Mouse (Mus musculus): Measurements from ENCODE around the gene Cenpx.
"Not testable (repeated sequence)": the region's sequence is repeated elsewhere in the genome, so short reads cannot be mapped to it uniquely, and the experiment has no call there.

The Cenpx gene

GRCm38 (mm10) chr11:120713580-120714518 is at the start of gene Cenpx, which contains the start of gene Lrrc45:
Gene Cenpx (minus strand): TSS chr11:120713738.
Gene Lrrc45 (plus strand): TSS chr11:120713925.
- DNase-seq (ENCODE audit: extremely low spot score, low read depth, low spot score): peak; percentile 96

DNA sequence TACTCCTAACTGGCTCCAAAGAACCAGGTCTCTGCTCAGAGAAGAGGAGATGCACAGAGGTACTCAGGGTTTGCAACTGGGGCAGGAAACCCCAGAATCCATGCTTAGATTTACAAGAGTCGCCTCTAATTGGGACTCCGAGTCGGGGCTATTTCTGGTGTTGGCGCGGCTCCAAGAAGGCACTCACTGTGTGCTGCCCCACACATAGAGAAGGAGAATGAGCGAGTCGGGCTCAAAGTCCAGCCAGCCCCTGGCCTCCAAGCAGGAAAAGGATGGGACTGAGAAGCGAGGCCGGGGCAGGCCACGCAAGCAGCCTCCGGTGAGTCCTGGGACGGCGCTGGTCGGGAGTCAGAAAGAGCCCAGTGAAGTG is 49.1 kb upstream of the Cenpx start, which contains the start of gene Hmga1b:
Gene Hmga1b (plus strand): TSS at position 123 of the 370 bp plus-strand sequence.
- DNase-seq (ENCODE audit: extremely low spot score, low read depth, low spot score): not testable (repeated sequence)

- no peak for DNase-seq (ENCODE audit: extremely low spot score, low read depth, low spot score)
Measured at GRCm38 (mm10) chr11:120761811-120762671, 48.5 kb upstream of the Cenpx start.

DNA sequence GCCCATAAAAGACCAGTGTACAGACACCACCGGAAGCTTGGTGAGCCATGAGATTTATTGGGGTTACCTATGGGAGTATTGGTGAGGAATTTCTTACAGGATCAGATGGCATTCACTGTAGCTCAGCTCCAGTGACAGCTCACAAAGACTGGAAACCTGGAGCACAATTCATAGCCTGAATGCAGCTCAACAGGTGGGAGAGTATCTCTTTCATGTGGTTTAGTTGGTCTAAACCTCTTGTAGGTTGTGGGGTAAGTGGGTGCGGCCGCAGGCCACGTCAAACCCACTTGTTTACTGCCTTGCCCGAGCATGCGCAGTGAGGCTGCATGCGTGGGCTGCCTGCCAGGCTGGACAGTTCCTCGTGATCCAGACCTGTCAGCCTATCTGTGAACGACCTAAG is 46.7 kb upstream of the Cenpx start:
- DNase-seq (ENCODE audit: extremely low spot score, low read depth, low spot score): no peak

- DNase-seq (ENCODE audit: extremely low spot score, low read depth, low spot score): no peak
Measured at GRCm38 (mm10) chr11:120751606-120752005, 38.1 kb upstream of the Cenpx start.

- no peak for DNase-seq (ENCODE audit: extremely low spot score, low read depth, low spot score)
Measured at GRCm38 (mm10) chr11:120749430-120749829, 35.9 kb upstream of the Cenpx start.

DNA sequence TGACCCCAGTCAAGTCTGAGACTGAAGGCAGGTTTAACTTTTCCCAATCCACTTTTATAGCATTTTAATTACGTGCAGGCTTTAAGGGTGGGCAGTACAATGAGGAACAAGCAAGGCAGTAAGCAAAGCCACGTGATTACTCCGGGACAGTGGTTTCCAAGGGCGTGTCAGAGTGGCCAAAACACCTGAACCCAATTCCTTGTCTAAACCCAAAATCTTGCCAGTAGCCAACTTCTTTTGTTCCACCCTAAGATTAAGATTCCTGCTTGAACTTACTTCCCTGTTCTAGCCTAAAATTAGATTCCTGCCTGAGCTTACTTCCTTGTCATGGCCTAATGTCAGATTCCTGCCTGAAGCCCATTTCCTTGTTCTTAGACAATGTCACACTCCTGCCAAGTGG is 34.4 kb upstream of the Cenpx start:
- DNase-seq (ENCODE audit: extremely low spot score, low read depth, low spot score): no peak

GRCm38 (mm10) chr11:120744121-120744701 is 30.7 kb upstream of the Cenpx start:
- no peak for DNase-seq (ENCODE audit: extremely low spot score, low read depth, low spot score)

DNA sequence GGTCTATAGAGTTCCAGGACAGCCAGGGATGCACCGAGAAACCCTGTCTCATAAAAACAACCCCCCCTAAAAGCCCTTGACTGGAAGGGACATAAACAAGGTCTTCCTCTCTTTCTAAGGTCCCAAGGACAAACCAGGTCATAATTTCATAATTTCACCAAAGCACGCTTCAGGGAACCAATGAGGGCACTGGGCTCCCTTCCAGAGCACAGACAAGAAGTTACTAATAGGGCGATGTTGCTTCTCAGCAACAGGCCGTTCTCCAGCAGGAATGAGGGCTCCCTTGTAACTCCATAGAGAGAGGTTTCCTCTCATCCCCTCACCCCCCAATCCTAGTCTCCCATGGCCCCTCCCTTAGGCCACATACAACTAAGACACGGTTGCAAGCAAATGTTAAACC is 27.4 kb upstream of the Cenpx start:
- no peak for DNase-seq (ENCODE audit: extremely low spot score, low read depth, low spot score)

DNA sequence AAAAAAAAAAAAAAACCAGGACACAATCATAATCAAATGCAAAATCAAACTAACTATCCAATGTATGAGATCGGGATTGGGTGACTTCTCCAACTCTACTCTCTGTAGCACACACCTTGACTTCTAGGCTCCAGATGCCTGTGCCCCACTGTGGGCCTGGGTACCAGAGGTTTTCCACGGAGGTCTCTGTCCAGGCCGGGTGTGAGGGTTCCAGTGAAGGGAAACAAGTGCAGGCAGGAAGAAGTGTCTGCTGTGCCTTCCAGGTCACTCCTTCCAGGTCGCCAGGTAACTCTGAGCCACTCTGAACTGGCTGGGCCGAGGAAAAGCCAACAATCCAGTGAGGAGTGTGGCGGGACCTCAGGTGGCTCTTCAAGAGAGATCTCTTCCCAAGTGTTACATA is 22.9 kb upstream of the Cenpx start:
- DNase-seq (ENCODE audit: extremely low spot score, low read depth, low spot score): no peak

DNA sequence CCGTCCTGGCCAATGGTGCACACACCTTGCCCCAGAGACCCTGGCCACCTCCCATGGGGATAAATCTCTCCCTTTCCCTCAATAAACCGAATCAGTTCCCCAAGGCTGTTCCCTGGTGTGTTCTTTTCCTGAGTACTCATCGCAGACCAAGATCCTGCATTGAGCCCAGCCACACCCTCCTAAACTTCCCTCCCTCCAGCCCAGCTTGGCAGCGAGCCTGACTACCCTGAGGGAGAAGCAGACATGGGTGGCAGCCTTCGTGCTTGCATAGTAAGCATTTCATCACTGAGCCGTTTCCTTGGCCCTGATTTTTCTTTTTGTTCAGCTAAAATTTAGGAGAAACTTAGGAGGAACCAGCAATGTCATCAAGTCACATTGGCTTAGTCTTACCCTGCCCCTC is 20.0 kb upstream of the Cenpx start:
- no peak for DNase-seq (ENCODE audit: extremely low spot score, low read depth, low spot score)

DNA sequence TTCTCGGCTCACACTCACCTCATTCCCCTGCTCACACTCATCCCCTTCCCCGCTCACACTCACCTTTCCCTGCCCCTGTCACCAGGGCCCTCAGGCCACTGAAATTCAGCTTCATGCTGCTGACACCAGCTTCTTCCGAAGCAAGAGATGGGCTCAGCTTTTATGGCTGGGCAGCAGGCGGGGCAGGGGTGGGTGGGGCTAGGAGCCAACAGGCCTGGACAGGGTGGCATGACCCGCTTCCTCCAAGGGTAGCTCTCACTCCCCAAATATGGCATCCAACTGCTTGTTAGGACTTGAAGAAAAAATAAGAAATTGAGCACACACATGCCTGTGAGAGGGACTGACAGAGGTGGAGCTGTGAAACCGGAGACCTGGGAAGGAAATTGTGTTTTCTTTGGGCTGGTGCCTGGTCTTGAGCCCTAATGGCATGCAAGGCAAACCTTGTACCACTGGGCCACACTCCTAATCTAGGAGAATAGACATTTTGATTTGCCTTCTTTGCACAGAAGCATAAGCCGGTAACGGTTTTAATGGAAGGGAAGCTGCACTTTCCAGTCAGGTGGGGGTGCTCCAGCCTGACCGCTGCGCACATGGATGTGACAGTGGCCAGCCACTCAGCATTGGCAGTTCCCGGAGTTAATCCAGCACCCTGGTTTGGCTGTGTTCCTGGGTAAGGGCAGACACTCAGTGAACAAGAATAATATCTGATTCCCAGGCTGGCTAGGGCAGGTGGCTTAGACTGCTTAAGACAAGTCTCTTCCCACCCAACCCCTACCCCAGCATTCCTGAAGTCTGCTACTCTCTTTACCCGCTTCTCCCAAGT is 18.5 kb upstream of the Cenpx start, which contains the start of gene Cbr2:
Gene Cbr2 (minus strand): TSS at position 257 of the 823 bp plus-strand sequence.
- DNase-seq (ENCODE audit: extremely low spot score, low read depth, low spot score): no peak

DNA sequence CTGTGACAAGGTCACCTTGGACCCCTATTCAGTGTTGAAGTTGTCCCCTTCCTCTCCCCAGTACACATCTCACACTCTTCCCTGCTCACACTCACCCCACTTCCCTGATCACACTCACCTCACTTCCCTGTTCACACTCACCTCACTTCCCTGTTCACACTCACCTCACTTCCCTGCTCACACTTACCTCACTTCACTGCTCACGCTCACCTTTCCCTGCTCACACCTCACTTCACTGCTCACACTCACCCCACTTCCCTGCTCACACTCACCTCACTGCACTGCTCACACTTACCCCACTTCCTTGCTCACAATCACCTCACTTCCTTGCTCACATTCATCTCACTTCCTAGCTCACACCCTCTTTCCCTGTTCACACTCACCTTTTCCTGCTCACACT is 17.9 kb upstream of the Cenpx start:
- DNase-seq (ENCODE audit: extremely low spot score, low read depth, low spot score): no peak

DNA sequence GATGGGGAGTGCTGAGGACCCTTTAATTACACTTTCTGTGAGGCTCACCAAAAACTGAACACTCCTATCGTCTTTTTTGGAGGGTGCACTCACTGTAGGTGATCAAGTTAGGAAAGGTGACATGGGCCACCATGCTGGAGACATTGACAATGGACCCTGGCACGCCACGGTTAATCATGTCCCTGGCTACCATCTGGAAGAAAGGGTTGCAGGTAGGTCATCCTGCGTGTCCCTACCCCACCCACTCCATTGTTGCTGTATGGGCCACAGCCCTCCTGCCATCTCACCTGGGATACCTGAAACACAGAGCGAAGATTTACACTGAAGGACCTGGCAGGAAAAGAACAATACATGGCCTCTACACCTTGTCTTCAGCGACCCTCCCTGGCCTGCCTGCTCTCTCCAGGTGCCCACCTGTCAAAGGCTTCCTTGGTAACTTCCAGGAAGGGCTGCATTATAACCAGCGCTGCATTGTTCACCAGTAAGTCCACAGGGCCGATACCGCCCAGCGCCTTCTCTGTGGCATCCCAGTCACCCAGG is 16.9 kb upstream of the Cenpx start:
- no peak for DNase-seq (ENCODE audit: extremely low spot score, low read depth, low spot score)

GRCm38 (mm10) chr11:120729432-120730050 is 16.0 kb upstream of the Cenpx start:
- DNase-seq (ENCODE audit: extremely low spot score, low read depth, low spot score): not testable (repeated sequence)

GRCm38 (mm10) chr11:120728530-120729240 is 15.1 kb upstream of the Cenpx start:
- DNase-seq (ENCODE audit: extremely low spot score, low read depth, low spot score): no peak

- no peak for DNase-seq (ENCODE audit: extremely low spot score, low read depth, low spot score)
Measured at GRCm38 (mm10) chr11:120727564-120727963, 14.0 kb upstream of the Cenpx start.

DNA sequence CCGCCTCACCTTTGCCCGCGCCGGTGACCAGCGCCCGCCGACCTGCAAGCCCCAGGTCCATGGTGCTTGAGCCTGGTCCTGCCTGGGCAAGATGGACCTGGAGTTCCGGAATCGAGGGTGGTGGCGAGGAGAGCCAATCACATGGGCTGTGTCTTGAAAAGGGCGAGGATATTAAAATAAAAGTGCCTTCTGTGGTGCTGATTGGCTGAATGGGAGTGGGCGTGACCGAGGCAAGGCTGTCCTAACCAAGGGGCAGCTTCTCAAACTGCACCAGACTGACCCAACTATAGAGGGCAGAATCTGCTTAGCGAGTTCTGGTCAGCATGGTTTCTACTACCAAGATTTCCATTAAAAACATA is 13.6 kb upstream of the Cenpx start, which contains the start of gene Dcxr:
Gene Dcxr (minus strand): TSS at position 113 of the 359 bp plus-strand sequence.
- DNase-seq (ENCODE audit: extremely low spot score, low read depth, low spot score): peak; percentile 73
